Mouse (Mus musculus): Measurements from ENCODE around the gene Sun2.

Sun2 gene

DNA sequence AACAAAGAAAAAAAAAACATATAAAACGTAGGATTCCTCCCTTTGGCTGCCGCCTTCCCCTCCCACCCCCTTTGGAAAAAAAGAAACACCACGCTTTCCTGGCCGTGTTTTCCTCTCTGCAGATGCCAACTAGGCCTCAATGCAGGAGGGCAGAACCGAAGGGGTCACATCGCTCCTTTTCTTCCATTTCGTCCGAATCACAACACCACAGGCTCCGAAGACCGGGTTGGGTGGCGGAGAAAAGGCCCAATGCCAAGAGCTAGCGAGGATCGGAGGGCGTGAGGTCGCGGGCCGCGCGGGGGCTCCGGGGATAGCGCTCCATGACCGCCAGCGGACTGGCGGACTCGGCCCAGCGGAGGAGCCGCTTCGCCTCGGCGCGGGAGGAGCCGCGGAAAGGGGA, 55.2 kb downstream of the Sun2 start:
- DNase-seq (ENCODE audit: low spot score in 2 of 2): peak in 1 of 2 experiments; percentile 30

DNA sequence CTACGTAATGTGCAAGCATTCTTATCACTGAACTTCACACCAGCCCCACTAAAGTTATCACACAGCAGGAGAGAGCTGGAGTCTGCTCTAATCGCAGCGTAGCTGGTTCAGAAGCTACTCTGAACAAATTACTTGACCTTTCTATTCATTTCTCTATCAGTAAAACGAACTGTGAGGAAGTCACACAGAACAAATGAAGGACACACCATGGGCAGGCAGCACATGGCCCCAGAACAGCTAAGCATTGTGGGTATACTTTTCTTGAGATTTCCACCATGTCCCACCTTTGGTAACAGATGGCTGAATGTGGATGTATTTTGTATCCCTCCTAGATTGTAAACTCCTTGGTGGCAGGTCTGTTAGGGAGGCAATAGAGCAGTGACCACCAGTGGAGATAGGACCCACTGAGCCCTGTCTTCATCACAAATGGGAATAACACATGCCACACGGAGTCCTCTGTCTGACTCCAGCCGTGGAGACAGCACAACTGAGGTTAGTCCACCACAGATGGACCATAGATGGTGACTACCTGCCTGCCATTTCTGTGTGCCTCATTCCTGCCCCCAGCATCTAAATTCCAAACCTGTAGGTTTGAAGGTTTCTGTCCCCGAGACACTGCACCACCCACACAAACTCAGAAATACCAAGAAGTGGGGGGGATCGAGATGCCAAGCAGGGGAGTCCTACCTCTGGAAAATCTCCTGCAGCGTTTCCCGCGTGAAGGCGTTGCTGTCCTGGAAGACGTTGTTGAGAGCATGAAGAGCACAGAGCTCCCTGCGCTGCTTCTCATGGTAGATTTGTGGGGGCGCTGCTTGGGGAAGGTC, 56.1 kb downstream of the Sun2 start:
- DNase-seq (ENCODE audit: low spot score in 2 of 2): no peak

DNA sequence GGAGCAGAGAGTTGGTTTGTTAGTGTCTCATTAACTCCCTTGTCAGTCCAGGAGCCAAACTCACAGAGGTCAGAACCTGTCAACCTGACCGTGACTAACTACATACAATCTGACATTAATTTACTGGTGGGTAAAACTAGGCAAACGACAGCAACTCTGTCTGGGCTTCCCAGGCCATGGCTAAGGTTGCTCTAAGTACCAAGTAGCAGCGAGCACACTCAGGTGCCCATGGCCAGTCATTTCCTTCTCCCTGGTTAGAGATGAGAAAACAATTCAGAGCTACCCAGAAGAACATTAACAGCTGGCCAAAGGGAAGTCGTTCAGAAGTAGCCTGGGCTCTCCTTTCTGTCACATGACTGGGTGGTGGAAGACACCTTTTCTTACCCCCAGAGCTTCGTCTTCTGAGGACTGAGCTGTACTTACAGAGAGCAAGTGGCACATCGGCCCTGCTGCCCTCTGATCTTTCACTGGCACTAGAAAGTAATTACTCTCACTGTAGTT, 57.1 kb downstream of the Sun2 start:
- no peak for DNase-seq (ENCODE audit: low spot score in 2 of 2)

DNA sequence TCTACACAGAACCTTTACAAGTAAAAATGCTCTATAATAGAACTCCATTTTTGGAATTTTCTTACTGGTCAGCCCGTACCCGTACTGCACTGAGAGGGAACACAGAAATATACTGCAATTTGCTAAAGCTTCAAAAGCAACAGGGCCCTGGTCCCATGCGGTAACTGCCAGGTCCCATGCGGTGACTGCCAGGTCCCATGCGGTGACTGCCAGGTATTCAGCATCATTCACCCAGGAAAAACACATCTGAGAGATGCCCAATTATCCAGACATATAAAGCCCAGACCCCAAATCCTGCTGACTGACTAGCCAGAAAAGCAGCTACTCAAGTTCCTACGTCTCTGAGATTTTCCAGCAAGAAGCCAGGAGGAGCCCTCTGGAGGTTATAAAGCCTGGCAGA, 57.7 kb downstream of the Sun2 start:
- no peak for DNase-seq (ENCODE audit: low spot score in 2 of 2)

DNA sequence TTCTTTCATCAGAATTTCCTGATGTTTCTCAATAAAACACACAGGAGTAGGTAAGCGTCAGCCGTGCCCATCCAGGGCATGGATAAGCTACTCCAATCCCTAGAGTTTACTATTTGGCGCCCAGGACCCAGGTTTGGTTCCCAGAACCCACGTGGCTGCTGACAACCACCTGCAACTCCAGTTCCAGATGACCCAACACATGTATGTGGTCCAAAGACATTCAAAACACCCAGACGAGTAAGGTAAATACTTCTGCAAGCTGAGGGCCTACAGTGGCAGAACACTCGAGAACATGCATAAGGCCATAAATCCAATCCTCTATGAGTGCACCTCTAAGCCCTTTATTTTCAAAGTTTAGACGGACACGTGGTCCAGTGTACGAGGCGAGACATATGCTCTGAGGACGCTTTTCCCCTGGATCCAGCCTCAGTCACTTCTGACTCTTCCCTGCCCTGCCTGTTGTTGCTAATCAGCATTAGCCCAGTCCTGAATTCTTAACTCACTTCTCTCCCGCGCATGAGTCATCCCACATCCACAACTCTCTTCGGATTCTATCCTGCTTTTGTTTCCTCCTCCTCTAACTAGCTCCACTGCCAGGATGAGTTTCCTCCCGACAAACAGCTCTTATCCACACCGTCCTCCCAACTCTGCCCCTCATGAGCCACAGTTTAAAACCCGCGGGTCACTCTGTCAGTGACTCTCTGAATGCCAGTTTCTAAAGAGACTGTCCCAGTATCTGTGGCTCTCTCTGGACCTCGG, 58.5 kb downstream of the Sun2 start:
- DNase-seq (ENCODE audit: low spot score in 2 of 2): peak; percentile 44 to 55

DNA sequence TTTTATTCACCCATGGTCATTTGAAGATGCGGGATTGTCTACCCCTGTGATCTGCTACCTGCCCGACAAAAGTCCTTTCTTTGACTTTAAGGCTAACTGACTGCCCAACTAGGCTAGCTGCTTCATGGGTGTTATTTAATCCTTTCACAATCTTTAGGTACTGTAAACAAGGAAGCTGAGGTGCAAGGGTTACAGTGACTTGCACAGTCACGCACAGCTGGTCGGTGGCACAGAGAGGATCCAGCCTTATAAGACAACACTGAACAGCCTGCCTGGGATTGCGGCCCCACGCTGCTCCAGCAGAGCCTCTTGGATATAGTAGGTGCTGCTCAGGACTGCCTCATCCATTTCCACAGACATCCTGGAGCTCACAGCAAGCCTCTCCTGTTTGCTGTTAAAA, 59.2 kb downstream of the Sun2 start:
- DNase-seq (ENCODE audit: low spot score in 2 of 2): no peak

DNA sequence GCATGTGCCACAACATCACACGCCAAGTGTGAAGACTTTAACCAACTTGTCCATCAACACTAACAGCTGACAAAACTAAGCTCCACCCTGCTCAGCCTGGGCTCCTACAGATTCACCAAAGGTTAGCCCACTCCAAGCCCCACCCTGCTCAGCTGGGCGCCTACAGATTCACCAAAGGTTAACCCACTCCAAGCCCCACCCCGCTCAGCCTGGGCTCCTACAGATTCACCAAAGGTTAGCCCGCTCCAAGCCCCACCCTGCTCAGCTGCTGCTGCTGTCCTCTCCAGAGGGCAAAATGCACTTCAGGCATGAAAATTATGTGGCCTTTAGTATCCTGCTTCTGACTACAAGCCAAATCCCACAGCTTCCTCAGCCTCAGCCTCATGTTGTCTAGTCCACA, 60.4 kb downstream of the Sun2 start:
- no peak for DNase-seq (ENCODE audit: low spot score in 2 of 2)

DNA sequence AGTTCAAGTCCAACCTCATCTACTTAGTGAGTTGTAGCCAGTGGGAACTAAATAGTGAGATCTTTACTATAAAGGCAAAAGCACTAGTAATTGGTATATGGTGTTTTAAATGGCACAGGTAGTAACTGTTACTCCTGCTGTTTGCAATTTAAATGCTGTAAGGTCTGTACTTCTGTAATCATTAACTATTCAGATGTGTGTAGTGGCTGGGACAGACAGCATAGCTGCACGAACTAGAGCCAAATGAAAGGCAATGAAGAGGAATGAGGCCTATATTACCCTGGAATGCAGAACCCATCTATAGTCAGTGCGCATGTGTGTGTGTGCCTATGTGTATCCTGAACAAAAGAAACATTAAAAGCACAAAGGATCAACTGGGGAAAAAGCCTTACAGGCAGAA, 64.4 kb downstream of the Sun2 start:
- no peak for DNase-seq (ENCODE audit: low spot score in 2 of 2)

Measured in frontal cortex, postnatal 36 days (tissue).